Mouse (Mus musculus): ENCODE measurements around the gene Nif3l1. TPM values are rescaled to one million over a fixed set of nuclear protein-coding genes. Genes with fewer than 3 reads are reported as not detected.
A peak's percentile ranks its signal among the peaks of the same experiment; 100 is the strongest.

The Nif3l1 gene
- total RNA-seq (2021), result 10 to 100 TPM; 12.1 to 14.2 TPM

GRCm38 (mm10) chr1:58445143-58445722 lies at the start of gene Nif3l1, which contains the start of gene Ppil3:
Gene Nif3l1 (plus strand): TSS chr1:58445151.
Gene Ppil3 (minus strand): TSS chr1:58445486.
- intact Hi-C loops (cut with DNase I), result no loop called here
- peak; percentile 76 for DNase-seq (ENCODE audit: low spot score)

GRCm38 (mm10) chr1:58395341-58395740 lies 49.6 kb upstream of the Nif3l1 start:
- intact Hi-C loops (cut with DNase I), result no loop called here

GRCm38 (mm10) chr1:58396179-58396578 lies 48.8 kb upstream of the Nif3l1 start:
- DNase-seq (ENCODE audit: low spot score), result no peak
- intact Hi-C loops (cut with DNase I), result loop anchor here (2.0 kb wide), 1 partner anchor 27 kb away; no protein-coding TSS in a partner anchor

More at GRCm38 (mm10) chr1:58395341-58395740, 49.6 kb upstream of the Nif3l1 start:
- no peak for DNase-seq (ENCODE audit: low spot score)

- intact Hi-C loops (cut with DNase I), result loop anchor here (2.0 kb wide), 1 partner anchor 25 kb away; no protein-coding TSS in a partner anchor
Measured at GRCm38 (mm10) chr1:58397731-58398130, 47.2 kb upstream of the Nif3l1 start.

GRCm38 (mm10) chr1:58401396-58401795 lies 43.6 kb upstream of the Nif3l1 start:
- intact Hi-C loops (cut with DNase I), result no loop called here
- DNase-seq (ENCODE audit: low spot score), result no peak

More at GRCm38 (mm10) chr1:58397731-58398130, 47.2 kb upstream of the Nif3l1 start:
- no peak for DNase-seq (ENCODE audit: low spot score)

GRCm38 (mm10) chr1:58403745-58404144 lies 41.2 kb upstream of the Nif3l1 start:
- intact Hi-C loops (cut with DNase I), result no loop called here

GRCm38 (mm10) chr1:58407321-58407720 lies 37.6 kb upstream of the Nif3l1 start:
- intact Hi-C loops (cut with DNase I), result no loop called here
- DNase-seq (ENCODE audit: low spot score), result no peak

More at GRCm38 (mm10) chr1:58403745-58404144, 41.2 kb upstream of the Nif3l1 start:
- no peak for DNase-seq (ENCODE audit: low spot score)

GRCm38 (mm10) chr1:58408141-58408540 lies 36.8 kb upstream of the Nif3l1 start:
- intact Hi-C loops (cut with DNase I), result no loop called here
- DNase-seq (ENCODE audit: low spot score), result no peak

- no peak for DNase-seq (ENCODE audit: low spot score)
- intact Hi-C loops (cut with DNase I), result no loop called here
Measured at GRCm38 (mm10) chr1:58409553-58410197, 35.3 kb upstream of the Nif3l1 start.

GRCm38 (mm10) chr1:58410198-58410588 lies 34.8 kb upstream of the Nif3l1 start:
- intact Hi-C loops (cut with DNase I), result no loop called here
- no peak for DNase-seq (ENCODE audit: low spot score)

GRCm38 (mm10) chr1:58410776-58411175 lies 34.2 kb upstream of the Nif3l1 start:
- no peak for DNase-seq (ENCODE audit: low spot score)
- intact Hi-C loops (cut with DNase I), result no loop called here

- DNase-seq (ENCODE audit: low spot score), result no peak
- intact Hi-C loops (cut with DNase I), result no loop called here
Measured at GRCm38 (mm10) chr1:58415442-58415841, 29.5 kb upstream of the Nif3l1 start.

- intact Hi-C loops (cut with DNase I), result no loop called here
- DNase-seq (ENCODE audit: low spot score), result no peak
Measured at GRCm38 (mm10) chr1:58416048-58416447, 28.9 kb upstream of the Nif3l1 start.

GRCm38 (mm10) chr1:58420032-58420431 lies 24.9 kb upstream of the Nif3l1 start:
- DNase-seq (ENCODE audit: low spot score), result no peak
- intact Hi-C loops (cut with DNase I), result no loop called here

- no peak for DNase-seq (ENCODE audit: low spot score)
- intact Hi-C loops (cut with DNase I), result no loop called here
Measured at GRCm38 (mm10) chr1:58420961-58421360, 24.0 kb upstream of the Nif3l1 start.

- intact Hi-C loops (cut with DNase I), result loop anchor here (2.0 kb wide), 1 partner anchor 26 kb away; no protein-coding TSS in a partner anchor
- no peak for DNase-seq (ENCODE audit: low spot score)
Measured at GRCm38 (mm10) chr1:58422879-58423278, 22.1 kb upstream of the Nif3l1 start.

- peak; percentile 97 for DNase-seq (ENCODE audit: low spot score)
Measured at GRCm38 (mm10) chr1:58423371-58424248, 21.3 kb upstream of the Nif3l1 start, which contains the start of gene Clk1. Gene Clk1 (minus strand): TSS chr1:58424066.

GRCm38 (mm10) chr1:58424551-58424950 lies 20.4 kb upstream of the Nif3l1 start:
- DNase-seq (ENCODE audit: low spot score), result no peak
- intact Hi-C loops (cut with DNase I), result no loop called here

More at GRCm38 (mm10) chr1:58423371-58424248, 21.3 kb upstream of the Nif3l1 start, which contains the start of gene Clk1:
- intact Hi-C loops (cut with DNase I), result loop anchor here (2.0 kb wide), 1 partner anchor 27 kb away; no protein-coding TSS in a partner anchor

GRCm38 (mm10) chr1:58444691-58445090 lies 260 bp upstream of the Nif3l1 start:
- no peak for DNase-seq (ENCODE audit: low spot score)
- intact Hi-C loops (cut with DNase I), result no loop called here

- intact Hi-C loops (cut with DNase I), result no loop called here
- no peak for DNase-seq (ENCODE audit: low spot score)
Measured at GRCm38 (mm10) chr1:58445861-58446260, 910 bp downstream of the Nif3l1 start.
